Mouse (Mus musculus) midbrain, embryonic 10.5 days (tissue): Measurements from ENCODE around the gene Zfp768. TPM values are rescaled to one million over a fixed set of nuclear protein-coding genes. Genes with fewer than 3 reads are reported as not detected.
"Not testable (repeated sequence)": the region's sequence is repeated elsewhere in the genome, so short reads cannot be mapped to it uniquely, and the experiment has no call there.

ENCODE experiments used
- DNase-seq: peaks from one replicate; pipeline ENCODE4 v3.0.0-alpha.2; 2017; ENCODE audit warnings: low spot score
- H3K27ac ChIP-seq: fragments of 300-500 bp; sonication (generic); replicated peaks from 2 replicates; pipeline ENCODE4 v1.5.1; 2016; ENCODE audit warnings: mild to moderate bottlenecking
- H3K27me3 ChIP-seq: fragments of 300-500 bp; sonication (generic); 2 replicates; pipeline ENCODE4 v1.6.1; 2016; ENCODE audit warnings: low read depth, mild to moderate bottlenecking; ENCODE audit not compliant: poor library complexity, severe bottlenecking
- H3K36me3 ChIP-seq: fragments of 300-500 bp; sonication (generic); 2 replicates; pipeline ENCODE4 v1.6.1; 2016; ENCODE audit warnings: mild to moderate bottlenecking, moderate library complexity
- H3K4me1 ChIP-seq: fragments of 300-500 bp; sonication (generic); 2 replicates; pipeline ENCODE4 v1.6.1; 2016
- H3K4me3 ChIP-seq: fragments of 300-500 bp; sonication (generic); 2 replicates; pipeline ENCODE4 v1.5.1; 2016; ENCODE audit warnings: mild to moderate bottlenecking, moderate library complexity
- H3K9me3 ChIP-seq: fragments of 300-500 bp; sonication (generic); replicated peaks from 2 replicates; pipeline ENCODE4 v1.6.1; 2016; ENCODE audit warnings: mild to moderate bottlenecking
- WGBS: fragments of 180-500 bp; shearing (Covaris S2); methylation state at CpG from one replicate; pipeline ENCODE4 v1.1.7; 2016; 5-methylcytosine and 5-hydroxymethylcytosine counted together
- polyA plus RNA-seq: library from polyadenylated mRNA; unstranded; fragments of >200 nt; fragmentation: Nextera tagmentation; extraction: Ambion mirVana; gene quantifications from 2 replicates; pipeline ENCODE4 v1.2.1, GENCODE M21; 2016

Gene Zfp768
- polyA plus RNA-seq, 1 experiment from 2014 or later = 19.7 TPM

- Histone ChIP-seq H3K27me3 (no peaks in the 10 kb centered on the region), H3K4me3 (peak overlapping the region; percentile 95), H3K27ac (peak overlapping the region; percentile 97), H3K4me1 (peaks cover 31% of the 10 kb centered on the region), H3K36me3 (peaks cover 35% of the 10 kb centered on the region), H3K9me3 (no peaks in the 10 kb centered on the region)
- WGBS = under 1% methylated on average over 42 of the region's 42 CpGs
- no peak for DNase-seq
Observed at GRCm38 (mm10) chr7:127345092-127345491, 297 bp downstream of the Zfp768 start.

GRCm38 (mm10) chr7:127344371-127344770 lies 1.0 kb downstream of the Zfp768 start:
- 93% methylated on average over 8 of the region's 8 CpGs for WGBS
- H3K4me1 ChIP-seq = peaks cover 31% of the 10 kb centered on the region
- DNase-seq = no peak
- H3K36me3 ChIP-seq = peaks cover 35% of the 10 kb centered on the region
- no peaks in the 10 kb centered on the region for H3K9me3 ChIP-seq
- peak overlapping the region; percentile 97; the same call in 1 of the 2 replicates for H3K27ac ChIP-seq
- H3K4me3 ChIP-seq = peak overlapping the region; percentile 95
- H3K27me3 ChIP-seq = no peaks in the 10 kb centered on the region

GRCm38 (mm10) chr7:127343351-127344019 lies 1.9 kb downstream of the Zfp768 start:
- H3K4me3 ChIP-seq = peak overlapping the region; percentile 95; the same call in 1 of the 2 replicates
- 95% methylated on average over 38 of the region's 38 CpGs for WGBS
- peaks cover 31% of the 10 kb centered on the region for H3K4me1 ChIP-seq
- H3K9me3 ChIP-seq = no peaks in the 10 kb centered on the region
- no peaks in the 10 kb centered on the region for H3K27me3 ChIP-seq
- no peak overlapping the region for H3K27ac ChIP-seq
- H3K36me3 ChIP-seq = peaks cover 35% of the 10 kb centered on the region
- DNase-seq = no peak

- Histone ChIP-seq H3K27me3 (no peaks in the 10 kb centered on the region), H3K27ac (no peak overlapping the region), H3K4me3 (peak overlapping the region; percentile 15; the same call in 1 of the 2 replicates), H3K9me3 (no peaks in the 10 kb centered on the region), H3K4me1 (peaks cover 31% of the 10 kb centered on the region), H3K36me3 (peaks cover 35% of the 10 kb centered on the region)
- 94% methylated on average over 7 of the region's 7 CpGs for WGBS
- no peak for DNase-seq
Observed at GRCm38 (mm10) chr7:127342888-127343287, 2.5 kb downstream of the Zfp768 start.

- DNase-seq = no peak
- 71% methylated on average over 4 of the region's 4 CpGs for WGBS
- no peaks in the 10 kb centered on the region for H3K9me3 ChIP-seq
- no peak overlapping the region for H3K4me3 ChIP-seq
- no peak overlapping the region for H3K27ac ChIP-seq
- H3K36me3 ChIP-seq = peaks cover 35% of the 10 kb centered on the region
- peaks cover 31% of the 10 kb centered on the region for H3K4me1 ChIP-seq
- no peaks in the 10 kb centered on the region for H3K27me3 ChIP-seq
Observed at GRCm38 (mm10) chr7:127342332-127342731, 3.1 kb downstream of the Zfp768 start.

GRCm38 (mm10) chr7:127341861-127342260 lies 3.5 kb downstream of the Zfp768 start:
- DNase-seq, H3K9me3 ChIP-seq, H3K27me3 ChIP-seq, H3K27ac ChIP-seq, H3K4me3 ChIP-seq: not testable (repeated sequence)
- Histone ChIP-seq H3K36me3 (peaks cover 35% of the 10 kb centered on the region), H3K4me1 (peaks cover 26% of the 10 kb centered on the region)
- 85% methylated on average over 6 of the region's 6 CpGs for WGBS

- WGBS = 97% methylated on average over 8 of the region's 8 CpGs
- peaks cover 35% of the 10 kb centered on the region for H3K36me3 ChIP-seq
- H3K27ac ChIP-seq = no peak overlapping the region
- H3K4me1 ChIP-seq = peaks cover 21% of the 10 kb centered on the region
- H3K9me3 ChIP-seq = no peaks in the 10 kb centered on the region
- no peak overlapping the region for H3K4me3 ChIP-seq
- H3K27me3 ChIP-seq = no peaks in the 10 kb centered on the region
- no peak for DNase-seq
Observed at GRCm38 (mm10) chr7:127341356-127341755, 4.0 kb downstream of the Zfp768 start.

GRCm38 (mm10) chr7:127337636-127338035 lies 7.8 kb downstream of the Zfp768 start:
- Histone ChIP-seq H3K9me3 (no peaks in the 10 kb centered on the region), H3K27me3 (no peaks in the 10 kb centered on the region), H3K36me3 (peaks cover 17% of the 10 kb centered on the region), H3K27ac (no peak overlapping the region), H3K4me1 (no peaks in the 10 kb centered on the region), H3K4me3 (no peak overlapping the region)
- DNase-seq = no peak
- 78% methylated on average over 4 of the region's 4 CpGs for WGBS

- Histone ChIP-seq H3K4me3 (no peak overlapping the region), H3K4me1 (no peaks in the 10 kb centered on the region), H3K36me3 (no peaks in the 10 kb centered on the region), H3K27ac (no peak overlapping the region), H3K9me3 (no peaks in the 10 kb centered on the region), H3K27me3 (no peaks in the 10 kb centered on the region)
- 95% methylated on average over 4 of the region's 4 CpGs for WGBS
- no peak for DNase-seq
Observed at GRCm38 (mm10) chr7:127335604-127336003, 9.8 kb downstream of the Zfp768 start.

- Histone ChIP-seq H3K9me3 (no peaks in the 10 kb centered on the region), H3K4me1 (no peaks in the 10 kb centered on the region), H3K36me3 (no peaks in the 10 kb centered on the region), H3K27me3 (no peaks in the 10 kb centered on the region), H3K4me3 (no peak overlapping the region), H3K27ac (no peak overlapping the region)
- 85% methylated on average over 6 of the region's 6 CpGs for WGBS
- DNase-seq = no peak
Observed at GRCm38 (mm10) chr7:127333240-127333639, 12.1 kb downstream of the Zfp768 start.

GRCm38 (mm10) chr7:127326685-127327084 lies 18.7 kb downstream of the Zfp768 start:
- Histone ChIP-seq H3K36me3 (no peaks in the 10 kb centered on the region), H3K4me1 (peaks cover 18% of the 10 kb centered on the region), H3K27ac (peak overlapping the region; percentile 71), H3K4me3 (no peak overlapping the region), H3K27me3 (no peaks in the 10 kb centered on the region), H3K9me3 (no peaks in the 10 kb centered on the region)
- 26% methylated on average over 2 of the region's 2 CpGs for WGBS
- peak; percentile 40 for DNase-seq

- WGBS = 86% methylated on average over 8 of the region's 8 CpGs
- no peaks in the 10 kb centered on the region for H3K9me3 ChIP-seq
- DNase-seq = no peak
- no peaks in the 10 kb centered on the region for H3K36me3 ChIP-seq
- H3K27me3 ChIP-seq = no peaks in the 10 kb centered on the region
- H3K4me1 ChIP-seq = peaks cover 18% of the 10 kb centered on the region
- no peak overlapping the region for H3K4me3 ChIP-seq
- H3K27ac ChIP-seq = no peak overlapping the region
Observed at GRCm38 (mm10) chr7:127325550-127325949, 19.8 kb downstream of the Zfp768 start.

GRCm38 (mm10) chr7:127324944-127325343 lies 20.4 kb downstream of the Zfp768 start:
- Histone ChIP-seq H3K4me3 (no peak overlapping the region), H3K36me3 (no peaks in the 10 kb centered on the region), H3K27me3 (no peaks in the 10 kb centered on the region), H3K9me3 (no peaks in the 10 kb centered on the region), H3K4me1 (peaks cover 18% of the 10 kb centered on the region), H3K27ac (no peak overlapping the region)
- WGBS = 91% methylated on average over 7 of the region's 7 CpGs
- no peak for DNase-seq
